Mouse (Mus musculus) spleen, embryonic (tissue): Measurements from ENCODE around the gene 2900026A02Rik.

Source experiments
- CTCF ChIA-PET: fragments of 350-600 bp; sonication (Branson Sonifier 250); formaldehyde crosslinking; loops from one replicate; lab custom pipeline; 2022; lab: Charles Lee

The 2900026A02Rik gene

DNA sequence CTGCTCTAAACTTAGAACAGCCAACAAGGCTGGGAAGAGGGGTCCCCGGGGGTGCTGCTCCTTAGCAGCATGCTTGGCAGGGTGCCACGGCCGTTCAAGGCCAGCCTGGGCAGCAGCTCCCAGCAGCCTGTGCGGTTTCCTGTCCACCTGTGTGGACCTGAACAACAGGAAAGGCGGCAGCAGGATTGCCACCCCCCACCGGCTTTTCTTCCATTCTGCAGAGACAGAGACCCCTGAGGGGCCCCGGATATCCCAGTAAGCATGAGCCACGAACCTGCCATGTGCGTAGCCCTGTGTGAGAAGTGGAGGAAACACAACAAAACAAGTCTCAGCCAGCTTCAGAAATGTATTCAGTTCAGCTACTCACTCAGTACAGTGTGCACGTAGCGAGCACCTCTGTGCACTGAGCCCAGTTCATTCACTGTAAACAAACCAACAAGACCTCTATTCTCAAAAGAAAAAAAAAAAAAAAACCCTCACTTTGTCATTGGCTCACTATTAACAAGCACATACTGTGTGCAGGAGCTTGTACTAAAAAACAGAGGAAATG is 69.4 kb downstream of the 2900026A02Rik start:
- CTCF ChIA-PET, result interaction anchor here (0.6 kb wide), 1 partner anchor 11 kb away, joined by 4 read pairs; no protein-coding TSS in a partner anchor

DNA sequence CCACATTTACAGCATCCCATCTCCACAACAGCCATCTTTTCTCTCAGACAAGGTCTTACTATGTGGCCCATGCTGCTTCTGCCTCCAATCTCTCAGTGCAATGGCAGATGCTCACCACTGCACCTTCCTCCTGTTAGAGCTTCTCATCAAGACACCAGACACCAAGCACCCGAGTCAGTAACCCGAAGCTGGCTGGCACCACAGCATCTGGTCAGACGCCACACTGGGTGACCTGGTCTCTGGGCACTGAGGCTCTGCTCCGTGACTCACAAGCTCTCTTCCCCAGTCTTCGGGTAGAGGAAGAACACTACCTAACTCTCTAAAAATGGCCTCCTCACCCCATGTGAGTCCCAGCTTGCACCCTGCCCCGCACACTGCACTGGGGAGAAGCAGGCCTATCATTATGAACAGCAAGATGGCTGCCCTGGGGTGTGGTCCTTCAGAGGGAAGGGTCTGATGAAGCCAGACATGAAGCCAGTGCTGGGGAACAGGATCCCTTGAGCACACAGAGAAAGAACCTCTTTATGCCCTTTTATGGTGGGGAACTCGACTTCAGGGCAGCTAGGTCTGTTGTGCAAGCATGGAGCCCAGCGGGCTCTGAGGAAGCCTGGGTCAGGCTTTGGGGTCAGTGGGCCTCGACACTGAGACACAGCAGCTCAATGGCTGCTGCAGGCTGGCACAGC is 70.0 kb downstream of the 2900026A02Rik start:
- CTCF ChIA-PET, result no interaction called here

DNA sequence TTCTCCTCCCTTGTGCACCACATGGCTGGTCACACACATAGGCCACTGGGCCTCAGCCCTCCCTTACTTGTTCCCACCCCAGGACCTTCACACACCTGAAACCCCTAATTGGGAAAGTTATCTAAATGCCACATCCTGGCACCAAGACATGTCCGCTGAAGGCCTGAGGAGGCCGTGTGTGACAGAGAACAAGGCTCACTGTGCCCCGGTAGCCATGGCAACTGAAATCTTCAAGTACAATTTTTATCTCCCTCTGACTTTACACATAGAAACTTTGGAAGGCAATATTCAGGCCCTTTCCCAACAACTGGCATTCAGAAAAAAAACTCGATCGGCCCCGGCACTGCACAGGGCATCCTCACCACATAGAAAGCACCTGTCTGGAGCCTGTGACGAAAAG is 72.0 kb downstream of the 2900026A02Rik start:
- CTCF ChIA-PET, result no interaction called here

DNA sequence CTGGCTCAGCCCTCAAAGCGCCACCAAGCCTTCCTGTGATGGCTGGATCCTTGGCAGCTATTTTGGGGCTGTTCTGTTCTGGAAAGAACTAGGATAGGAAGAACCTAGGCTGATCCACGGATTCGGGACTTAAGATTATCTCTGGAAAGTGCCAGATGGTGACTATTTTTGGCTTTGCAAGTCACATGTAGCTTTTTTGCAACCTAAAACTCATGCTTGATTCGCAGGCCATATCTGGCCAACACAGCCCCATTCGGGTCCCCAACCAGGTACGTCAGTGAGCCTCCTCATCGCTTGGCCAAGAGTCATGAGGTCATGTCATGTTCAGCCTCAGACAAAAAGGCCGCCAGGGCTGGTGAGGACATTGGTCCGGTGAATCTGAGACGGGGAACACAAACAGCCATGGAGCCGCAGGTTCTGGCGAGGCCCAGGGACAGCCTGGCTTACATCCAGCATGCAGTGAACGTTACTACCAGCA is 73.0 kb downstream of the 2900026A02Rik start:
- CTCF ChIA-PET, result no interaction called here

DNA sequence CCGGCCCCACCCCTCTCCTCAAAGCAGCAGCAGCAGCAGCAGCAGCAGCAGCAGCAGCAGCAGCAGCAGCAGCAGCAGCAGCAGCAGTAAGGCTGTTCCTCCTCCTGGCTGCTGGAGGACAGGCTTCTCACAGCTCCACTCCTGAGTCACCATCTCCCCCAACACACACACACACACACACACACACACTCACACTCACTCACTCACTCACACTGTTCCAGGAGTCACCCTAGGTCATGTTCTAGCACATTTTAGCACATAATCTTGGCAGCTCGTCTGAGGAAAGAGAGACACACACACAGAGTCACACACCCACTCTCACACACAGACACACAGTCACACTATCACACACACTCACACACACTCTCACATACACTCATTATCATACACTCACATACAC is 74.4 kb downstream of the 2900026A02Rik start:
- CTCF ChIA-PET, result no interaction called here

DNA sequence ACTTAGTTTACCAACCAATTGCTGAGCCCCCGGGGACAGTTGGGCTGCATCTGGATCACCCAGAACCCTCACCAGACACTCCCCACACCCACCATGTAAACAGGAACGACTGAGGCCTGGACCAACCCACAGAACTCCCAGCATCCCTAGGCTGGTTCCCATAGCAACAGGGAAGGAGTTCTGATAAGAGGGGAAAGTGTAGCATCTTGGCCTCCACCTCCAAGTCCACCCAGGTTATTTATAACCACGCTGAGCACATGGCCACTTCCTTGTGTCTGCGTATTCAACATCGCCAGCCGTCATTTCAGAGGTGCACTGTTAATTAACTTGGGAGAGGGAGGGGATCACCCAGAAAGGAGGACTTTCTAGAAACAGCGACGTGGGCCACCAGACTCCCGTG is 75.9 kb downstream of the 2900026A02Rik start:
- CTCF ChIA-PET, result no interaction called here

DNA sequence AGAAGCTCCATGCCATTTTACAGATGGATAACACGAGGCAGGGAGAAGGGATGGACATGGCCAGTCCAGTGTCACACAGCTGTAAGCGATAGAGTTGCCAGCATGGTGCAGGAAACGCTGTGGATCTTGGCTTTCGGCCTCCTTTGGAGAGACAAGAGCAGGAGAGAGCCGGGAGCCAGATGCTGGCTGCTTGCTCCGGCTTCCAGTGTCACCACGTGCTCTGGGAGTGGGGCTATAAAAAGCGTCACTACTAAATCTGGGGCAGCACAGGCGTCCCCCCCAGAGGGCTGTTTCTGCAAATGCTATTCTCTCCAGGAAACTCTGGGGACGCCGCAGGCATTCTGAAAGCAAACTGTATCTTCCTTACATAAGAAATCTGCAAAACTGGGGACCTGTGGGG is 78.5 kb downstream of the 2900026A02Rik start:
- CTCF ChIA-PET, result no interaction called here

DNA sequence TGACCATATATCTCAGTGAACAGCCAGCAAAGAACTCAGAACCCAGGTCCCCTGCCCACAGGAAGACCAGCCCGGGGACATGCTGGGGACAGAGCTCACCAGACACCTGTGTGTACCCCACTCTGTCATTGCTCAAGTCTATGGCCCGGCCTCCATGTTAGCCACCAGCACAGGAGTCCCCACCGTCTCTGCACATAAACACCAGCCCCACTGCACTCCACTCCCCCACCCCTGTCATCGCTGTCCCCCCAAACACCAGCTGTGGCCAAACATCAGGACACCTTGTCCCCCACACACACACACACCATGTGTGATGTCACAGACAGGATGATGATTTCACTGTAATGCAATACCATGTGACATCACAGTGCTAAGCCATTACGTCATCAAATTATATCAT is 79.0 kb downstream of the 2900026A02Rik start:
- CTCF ChIA-PET, result no interaction called here

DNA sequence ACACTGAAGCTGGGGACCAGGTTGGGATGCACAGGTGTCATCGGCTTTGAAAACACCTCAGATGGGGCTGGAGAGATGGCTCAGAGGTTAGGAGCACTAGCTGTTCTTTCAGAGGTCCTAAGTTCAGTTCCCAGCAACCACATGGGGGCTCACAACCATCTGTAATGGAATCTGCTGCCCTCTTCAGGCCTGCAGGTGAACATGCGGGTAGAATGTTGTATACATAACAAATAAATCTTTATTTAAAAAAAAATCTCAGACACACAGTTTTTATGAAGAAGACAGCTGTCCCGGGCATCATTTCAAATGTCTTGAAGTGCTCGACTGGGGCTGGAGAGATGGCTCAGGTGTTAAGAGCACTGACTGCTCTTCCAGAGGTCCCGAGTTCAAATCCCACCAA is 80.2 kb downstream of the 2900026A02Rik start:
- CTCF ChIA-PET, result no interaction called here

DNA sequence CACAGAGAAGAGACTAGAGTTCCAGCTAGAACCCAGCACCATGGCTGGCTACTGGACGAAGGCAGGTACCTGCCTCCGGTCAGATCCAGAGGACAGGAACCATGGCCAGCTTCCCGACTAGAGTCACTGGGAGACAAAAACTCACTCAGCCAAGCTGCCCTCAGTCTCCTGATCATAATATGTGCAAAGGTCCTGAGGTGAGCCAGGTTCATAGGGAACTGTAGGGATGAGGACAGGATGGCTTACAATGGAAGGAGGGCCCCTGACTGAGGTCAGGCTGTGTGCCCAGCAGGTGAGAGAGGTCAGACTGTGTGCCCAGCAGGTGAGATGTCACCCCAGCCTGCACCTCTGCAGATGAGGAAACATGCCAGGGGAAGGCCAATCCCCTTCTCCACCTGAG is 81.0 kb downstream of the 2900026A02Rik start:
- CTCF ChIA-PET, result interaction anchor here (0.6 kb wide), 1 partner anchor 12 kb away, joined by 4 read pairs; no protein-coding TSS in a partner anchor

DNA sequence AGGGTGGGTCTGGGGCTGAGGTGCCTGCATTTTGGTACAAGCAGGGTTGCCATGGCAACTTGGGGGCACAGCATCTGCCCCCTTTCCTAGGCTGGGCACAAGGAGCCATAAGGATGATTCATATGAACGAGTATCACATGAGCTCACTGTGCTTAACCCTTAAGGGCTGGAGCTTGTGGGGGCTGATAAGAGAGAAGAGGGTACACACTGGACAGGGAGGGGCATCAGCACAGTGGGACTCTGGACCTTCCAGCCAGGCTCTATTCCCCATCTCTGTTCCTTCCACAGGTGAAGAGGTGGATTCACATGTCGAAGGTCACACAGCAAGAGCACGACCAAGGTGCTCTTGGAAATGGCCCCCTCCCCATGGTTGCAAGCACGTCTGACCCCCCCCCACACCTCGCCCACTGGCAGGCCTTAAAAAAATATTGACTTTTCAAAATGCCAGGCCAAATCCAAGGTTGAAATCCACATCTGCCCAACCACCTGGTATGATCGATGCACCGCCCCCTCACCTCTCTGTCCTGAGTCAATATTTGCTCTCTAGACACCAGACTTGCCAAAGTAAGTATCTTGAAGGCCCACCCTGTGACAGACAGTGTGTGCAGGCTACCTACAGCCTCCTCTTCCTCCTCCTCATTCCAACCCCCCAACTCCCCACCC is 81.8 kb downstream of the 2900026A02Rik start:
- CTCF ChIA-PET, result interaction anchor here (0.8 kb wide), 1 partner anchor 35 kb away, joined by 3 read pairs; no protein-coding TSS in a partner anchor

DNA sequence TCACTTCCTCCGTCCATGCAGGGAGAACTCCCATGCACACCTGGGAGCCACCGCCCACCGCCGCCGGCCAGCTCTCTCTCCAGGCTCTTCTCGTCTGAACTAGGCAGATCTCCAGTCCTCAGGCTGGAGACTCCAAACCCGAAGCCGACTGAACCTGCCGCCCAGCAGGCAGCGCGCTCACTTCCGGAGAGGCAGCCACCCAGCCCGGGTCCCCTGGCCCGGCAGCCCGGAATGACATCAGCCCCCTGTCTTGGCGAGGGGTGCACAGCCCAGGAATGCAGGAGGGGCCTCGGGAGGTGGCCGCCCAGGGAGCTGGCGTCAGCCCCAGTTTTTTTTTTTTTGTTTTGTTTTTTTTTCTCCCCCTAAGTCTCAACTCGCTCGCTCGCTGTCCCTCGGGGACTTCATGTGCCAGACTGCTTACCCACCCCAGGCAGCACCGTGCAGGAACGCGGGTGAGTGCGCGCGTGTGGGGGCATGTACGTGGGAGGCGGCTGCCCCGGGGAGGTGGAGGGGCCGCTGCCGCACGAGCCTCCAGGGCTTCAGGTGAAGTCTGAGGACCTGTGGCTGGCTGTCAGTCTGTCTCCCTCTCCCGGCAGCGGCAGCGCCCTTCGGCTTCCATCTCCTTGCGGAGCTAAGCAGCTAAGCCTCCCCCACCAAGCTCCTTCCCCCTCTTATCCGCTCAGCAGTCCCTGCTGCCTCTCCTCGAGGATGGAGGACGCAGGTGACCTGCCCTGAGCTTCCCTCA is 82.5 kb downstream of the 2900026A02Rik start:
- CTCF ChIA-PET, result interaction anchor here (0.8 kb wide), 1 partner anchor 34 kb away, joined by 3 read pairs; no protein-coding TSS in a partner anchor

DNA sequence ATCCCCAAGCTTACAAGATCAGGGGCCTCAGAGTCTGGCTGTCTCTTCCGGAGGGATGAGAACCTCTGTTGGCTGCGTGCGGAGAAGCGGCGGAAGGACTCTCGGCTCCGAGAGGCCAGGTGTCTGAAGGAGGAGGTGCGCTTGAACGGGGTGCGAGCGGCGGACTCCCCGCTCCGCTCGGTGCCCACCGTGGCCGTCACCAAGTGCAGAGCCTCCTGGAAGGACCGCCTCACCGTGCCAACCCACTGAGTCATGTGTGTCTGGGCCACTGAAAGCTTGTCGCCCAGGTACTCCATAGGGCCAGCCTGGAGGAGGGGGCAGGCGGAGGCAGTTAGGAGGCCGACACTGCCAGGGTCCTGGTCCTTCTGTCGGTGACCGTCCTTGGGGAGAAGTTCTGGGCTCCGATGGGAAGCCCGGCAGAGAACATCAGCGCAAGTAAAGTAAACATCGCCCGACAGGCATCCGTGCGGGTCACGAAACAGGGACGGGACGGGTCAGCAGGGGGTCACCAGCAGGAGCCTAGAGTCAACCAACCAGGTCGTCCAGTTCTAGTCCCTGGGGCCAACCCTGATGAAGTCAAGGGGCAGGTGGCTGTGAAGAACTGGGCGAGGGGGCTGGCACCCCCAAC is 83.2 kb downstream of the 2900026A02Rik start:
- CTCF ChIA-PET, result interaction anchor here (1.1 kb wide), 1 partner anchor 15 kb away, joined by 3 read pairs; no protein-coding TSS in a partner anchor

DNA sequence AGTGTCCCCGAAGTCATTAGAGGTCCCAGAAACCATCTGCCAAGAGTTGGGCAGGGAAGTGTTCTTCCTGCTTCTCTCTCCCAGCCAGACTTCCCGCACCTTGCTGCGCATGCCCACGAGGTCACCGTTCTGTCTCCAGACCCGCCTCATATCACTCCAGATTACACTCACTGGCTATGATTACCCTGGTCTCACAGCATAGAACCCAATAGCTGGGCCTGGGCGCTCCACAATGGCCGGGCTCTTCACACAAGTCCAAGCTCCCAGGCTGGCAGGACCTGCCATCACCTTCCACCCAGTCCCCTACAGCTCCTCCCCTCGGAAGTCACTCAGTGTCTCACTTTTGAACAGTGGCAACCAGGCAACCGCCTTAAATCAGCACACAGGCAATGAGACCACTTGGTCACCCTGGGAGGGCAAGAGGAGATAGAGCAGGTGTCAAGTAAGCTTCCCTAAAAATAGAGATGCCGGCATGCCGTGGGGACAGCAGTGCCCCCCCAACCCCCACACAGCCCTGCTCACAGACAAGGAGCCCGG is 84.0 kb downstream of the 2900026A02Rik start:
- CTCF ChIA-PET, result interaction anchor here (0.8 to 1.1 kb wide), 2 partner anchors 15 to 38 kb away, joined by 3 read pairs; no protein-coding TSS in a partner anchor

DNA sequence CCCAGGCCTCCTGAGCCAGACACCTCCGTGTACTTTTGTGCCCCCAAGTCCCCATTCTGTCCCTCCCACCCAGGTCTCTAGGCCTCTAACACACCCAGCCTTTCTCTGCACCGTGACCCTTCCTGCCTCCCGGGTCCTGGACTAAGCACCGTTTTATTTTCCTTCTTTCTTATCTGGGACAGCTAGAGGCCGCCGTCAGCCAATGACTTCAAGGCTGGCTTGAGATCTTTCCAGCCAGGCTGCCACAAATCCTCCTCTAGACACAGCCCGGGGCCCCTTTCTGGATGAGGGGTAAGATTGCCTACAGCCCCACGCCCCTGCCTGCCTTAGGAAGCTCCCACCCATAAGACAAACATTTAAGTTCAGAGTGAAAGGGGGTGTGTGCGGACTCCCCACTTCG is 85.5 kb downstream of the 2900026A02Rik start:
- CTCF ChIA-PET, result no interaction called here

DNA sequence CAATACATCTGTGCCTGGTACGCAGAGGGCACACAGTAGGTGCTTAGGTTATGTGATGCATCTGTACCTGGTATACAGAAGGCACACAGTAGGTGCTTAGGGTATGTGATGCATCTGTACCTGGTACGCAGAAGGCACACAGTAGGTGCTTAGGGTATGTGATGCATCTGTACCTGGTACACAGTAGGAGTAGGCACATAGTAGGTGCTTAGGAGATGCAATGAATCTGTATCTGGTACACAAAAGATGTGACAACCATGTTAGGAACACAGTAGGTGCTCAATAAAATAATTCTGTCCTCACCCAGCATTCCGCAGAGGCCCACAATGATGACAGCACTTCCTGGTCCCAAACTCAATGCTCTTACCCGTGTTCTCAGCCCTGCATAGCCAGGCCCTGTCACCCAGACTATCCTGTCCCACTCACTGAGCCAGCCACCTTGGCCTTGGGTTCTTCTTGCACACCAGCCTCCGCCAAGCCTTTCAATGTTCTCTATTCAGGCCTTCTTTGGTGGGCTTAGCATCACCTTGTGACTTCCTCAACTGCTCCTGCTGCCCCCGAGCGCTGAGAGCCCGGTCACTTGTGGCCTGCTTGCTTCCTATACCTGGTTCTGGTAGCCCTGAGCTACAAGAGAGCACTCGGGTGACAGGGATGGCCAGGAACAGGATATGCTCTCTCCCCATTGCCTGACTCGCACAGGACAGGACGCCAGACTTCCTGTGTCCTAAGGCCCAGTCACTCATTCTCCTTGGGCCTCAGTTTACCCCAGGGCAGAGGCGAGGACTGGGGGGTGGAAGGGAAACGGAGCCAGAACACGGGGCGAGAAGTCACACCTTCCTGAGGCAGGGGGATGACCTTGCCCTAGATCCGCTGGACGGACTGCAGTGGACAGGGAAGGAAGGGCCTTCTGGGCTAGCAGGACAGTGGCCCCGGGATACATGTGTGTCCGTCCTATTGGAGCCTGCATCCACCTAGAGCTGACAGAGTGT is 87.0 kb downstream of the 2900026A02Rik start:
- CTCF ChIA-PET, result no interaction called here

DNA sequence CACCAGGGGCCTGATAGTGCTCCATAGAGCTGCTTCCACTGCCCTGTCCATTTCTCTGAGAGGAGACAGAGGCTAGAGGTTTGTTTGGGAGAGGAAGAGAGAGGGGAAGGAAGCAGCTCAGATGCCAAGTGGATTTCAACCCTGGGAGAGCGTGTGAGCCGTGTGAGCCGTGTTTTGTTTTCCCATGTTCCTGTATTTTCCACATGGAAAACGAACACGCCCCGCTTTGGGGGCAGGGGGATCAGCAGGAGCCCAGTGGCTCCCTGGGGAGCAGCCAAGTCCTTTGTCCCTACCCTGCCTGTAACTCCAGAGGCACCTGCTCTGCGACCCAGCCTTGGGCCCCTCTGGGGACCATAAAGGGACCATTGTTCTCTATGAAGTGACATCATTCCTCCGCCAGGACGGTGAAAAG is 88.0 kb downstream of the 2900026A02Rik start:
- CTCF ChIA-PET, result interaction anchor here (0.6 kb wide), 1 partner anchor 41 kb away, joined by 3 read pairs; no protein-coding TSS in a partner anchor

DNA sequence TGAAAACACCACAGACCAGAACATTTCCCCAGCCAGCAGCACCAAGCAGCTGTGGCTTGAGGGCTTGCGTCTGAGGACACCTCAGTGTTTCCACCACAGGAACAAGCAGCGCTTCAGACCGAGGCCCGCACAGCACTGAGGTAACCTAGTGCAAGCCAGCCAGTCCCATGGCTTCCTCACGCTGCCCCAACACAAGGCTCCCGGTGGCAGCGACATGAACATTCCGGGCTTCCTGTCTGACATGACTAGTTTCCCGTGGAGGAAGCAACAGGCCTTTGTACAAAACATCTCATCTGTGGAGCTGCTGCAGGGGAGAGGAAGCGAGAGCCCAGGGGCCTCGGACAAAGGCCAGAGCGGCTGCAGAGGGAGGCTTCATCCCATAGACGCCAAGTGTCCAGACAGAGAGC is 88.4 kb downstream of the 2900026A02Rik start:
- CTCF ChIA-PET, result no interaction called here

DNA sequence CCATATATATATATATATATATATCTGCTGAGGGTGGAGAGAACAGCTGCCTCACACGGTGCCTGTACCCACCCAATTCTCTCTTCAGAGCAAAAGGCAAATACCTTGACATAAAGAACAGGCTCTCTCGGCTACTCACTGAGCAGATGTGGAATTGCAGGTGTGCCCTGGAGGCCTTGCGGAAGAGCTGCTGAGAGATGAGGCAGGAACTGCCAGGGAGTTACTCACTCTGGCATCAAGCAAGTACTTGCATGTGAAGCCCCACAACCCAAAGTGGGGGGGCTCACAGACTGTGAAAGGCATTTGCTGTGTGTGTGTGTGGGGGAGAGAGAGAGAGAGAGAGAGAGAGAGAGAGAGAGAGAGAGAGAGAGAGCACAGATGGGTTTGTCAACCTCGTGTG is 92.6 kb downstream of the 2900026A02Rik start:
- CTCF ChIA-PET, result interaction anchor here (0.7 kb wide), 1 partner anchor 10 kb away, joined by 5 read pairs; no protein-coding TSS in a partner anchor

DNA sequence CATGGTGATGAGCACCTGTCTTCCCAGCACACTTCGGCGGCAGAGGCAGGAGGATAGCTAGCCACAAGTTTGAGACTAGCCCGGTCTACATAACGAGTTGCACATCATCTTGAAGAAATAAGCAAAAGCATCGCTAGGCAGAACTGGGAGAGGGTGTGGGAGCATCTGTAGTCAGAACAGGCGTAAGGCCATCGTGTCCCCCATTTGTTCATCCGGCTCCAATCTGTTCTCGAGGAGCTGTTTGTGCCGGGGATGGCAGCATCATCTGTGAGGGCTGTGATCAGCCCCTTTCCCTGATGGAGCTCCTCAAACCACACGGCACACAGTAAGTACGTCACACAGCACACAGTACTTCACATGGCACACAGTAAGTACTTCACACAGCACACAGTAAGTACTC is 94.6 kb downstream of the 2900026A02Rik start:
- CTCF ChIA-PET, result no interaction called here
